Mouse (Mus musculus) frontal cortex, postnatal 10 days (tissue): Measurements from ENCODE around the gene Abhd2.
A peak's percentile ranks its signal among the peaks of the same experiment; 100 is the strongest.

Experiments
- DNase-seq, 2 experiments: peaks; one replicate each; pipeline ENCODE4 v3.0.0; 2022; ENCODE audit warnings: low spot score in 2 of 2, mixed read lengths in 1 of 2

Abhd2 gene

GRCm38 (mm10) chr7:79293605-79294232 lies 20.7 kb downstream of the Abhd2 start:
- DNase-seq = no peak

- no peak for DNase-seq
Observed at GRCm38 (mm10) chr7:79294449-79294980, 21.5 kb downstream of the Abhd2 start.

- DNase-seq = no peak
Observed at GRCm38 (mm10) chr7:79295196-79295826, 22.3 kb downstream of the Abhd2 start.

GRCm38 (mm10) chr7:79298681-79299080 lies 25.7 kb downstream of the Abhd2 start:
- no peak for DNase-seq

GRCm38 (mm10) chr7:79299548-79299947 lies 26.5 kb downstream of the Abhd2 start:
- no peak for DNase-seq

- DNase-seq = no peak
Observed at GRCm38 (mm10) chr7:79300432-79301151, 27.6 kb downstream of the Abhd2 start.

- DNase-seq = no peak
Observed at GRCm38 (mm10) chr7:79302145-79302544, 29.1 kb downstream of the Abhd2 start.

GRCm38 (mm10) chr7:79302586-79302985 lies 29.6 kb downstream of the Abhd2 start:
- no peak for DNase-seq

- DNase-seq = no peak
Observed at GRCm38 (mm10) chr7:79303183-79303761, 30.3 kb downstream of the Abhd2 start.

- no peak for DNase-seq
Observed at GRCm38 (mm10) chr7:79308455-79309030, 35.5 kb downstream of the Abhd2 start.

GRCm38 (mm10) chr7:79309247-79310190 lies 36.5 kb downstream of the Abhd2 start:
- peak; percentile 46 for DNase-seq

GRCm38 (mm10) chr7:79310191-79310555 lies 37.2 kb downstream of the Abhd2 start:
- DNase-seq = no peak

GRCm38 (mm10) chr7:79311420-79311988 lies 38.5 kb downstream of the Abhd2 start:
- DNase-seq = no peak

- no peak for DNase-seq
Observed at GRCm38 (mm10) chr7:79312246-79312645, 39.2 kb downstream of the Abhd2 start.

GRCm38 (mm10) chr7:79313519-79314059 lies 40.6 kb downstream of the Abhd2 start:
- DNase-seq = no peak

GRCm38 (mm10) chr7:79314517-79314916 lies 41.5 kb downstream of the Abhd2 start:
- DNase-seq = no peak

- DNase-seq = no peak
Observed at GRCm38 (mm10) chr7:79315149-79315548, 42.1 kb downstream of the Abhd2 start.

GRCm38 (mm10) chr7:79316069-79316695 lies 43.2 kb downstream of the Abhd2 start:
- no peak for DNase-seq

- DNase-seq = no peak
Observed at GRCm38 (mm10) chr7:79317576-79317975, 44.6 kb downstream of the Abhd2 start.
